Mouse (Mus musculus): Measurements from ENCODE around the gene Kcnh1. TPM values are rescaled to one million over a fixed set of nuclear protein-coding genes. Genes with fewer than 3 reads are reported as not detected.

Kcnh1 gene
- polyA plus RNA-seq, 1 experiment = 0.85 TPM

- Histone ChIP-seq H3K4me3 (ENCODE audit: extremely low read depth, insufficient read depth, insufficient read length) (no peak overlapping the region), H3K4me1 (ENCODE audit: control insufficient read depth, insufficient read depth, insufficient read length) (no peaks in the 10 kb centered on the region), H3K27ac (ENCODE audit: insufficient read depth, low read length) (no peak overlapping the region), H3K36me3 (ENCODE audit: control insufficient read depth, insufficient read depth, low read length) (no peaks in the 10 kb centered on the region), H3K27me3 (ENCODE audit: control insufficient read depth, insufficient read depth, low read length) (no peaks in the 10 kb centered on the region)
- TF ChIP-seq POLR2A (IDR thresholded peaks at IDR 0.05; ENCODE audit: low read depth, low read length) (no peak), CTCF (IDR thresholded peaks at IDR 0.05; ENCODE audit: extremely low read depth, insufficient read depth, insufficient read length, insufficient replicate concordance) (no peak)
- DNase-seq (ENCODE audit: low read depth in 1 of 2, low spot score in 2 of 2) = no peak
Measured at GRCm38 (mm10) chr1:192295902-192296301, 105.3 kb downstream of the Kcnh1 start.

GRCm38 (mm10) chr1:192297481-192298128 lies 107.0 kb downstream of the Kcnh1 start:
- Histone ChIP-seq H3K27ac (ENCODE audit: insufficient read depth, low read length) (no peak overlapping the region), H3K27me3 (ENCODE audit: control insufficient read depth, insufficient read depth, low read length) (no peaks in the 10 kb centered on the region), H3K4me3 (ENCODE audit: extremely low read depth, insufficient read depth, insufficient read length) (no peak overlapping the region), H3K4me1 (ENCODE audit: control insufficient read depth, insufficient read depth, insufficient read length) (no peaks in the 10 kb centered on the region), H3K36me3 (ENCODE audit: control insufficient read depth, insufficient read depth, low read length) (no peaks in the 10 kb centered on the region)
- no peak for DNase-seq (ENCODE audit: low read depth in 1 of 2, low spot score in 2 of 2)
- TF ChIP-seq CTCF (IDR thresholded peaks at IDR 0.05; ENCODE audit: extremely low read depth, insufficient read depth, insufficient read length, insufficient replicate concordance) (no peak), POLR2A (IDR thresholded peaks at IDR 0.05; ENCODE audit: low read depth, low read length) (no peak)
- 52% methylated on average over 5 of the region's 5 CpGs for WGBS

DNA sequence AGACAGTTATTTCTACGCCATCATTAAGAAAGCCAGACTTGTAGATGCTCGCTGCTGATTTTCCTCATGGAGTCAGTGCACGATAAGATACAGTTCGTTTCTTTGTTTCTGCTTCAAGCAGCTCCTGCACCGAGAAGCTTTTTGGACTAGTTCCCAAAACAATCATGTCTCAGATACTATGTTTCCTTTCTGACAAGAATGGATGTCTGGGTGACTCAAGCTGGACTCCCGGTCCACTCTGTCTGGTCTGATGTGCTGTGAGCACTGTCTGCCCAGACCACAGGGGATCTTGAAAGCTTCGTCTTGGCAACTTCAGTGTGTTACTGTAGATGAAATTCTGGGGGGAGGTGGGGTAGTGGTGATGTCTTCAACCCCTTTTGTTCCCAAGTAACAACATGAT lies 109.8 kb downstream of the Kcnh1 start:
- no peak for DNase-seq (ENCODE audit: low read depth in 1 of 2, low spot score in 2 of 2)
- WGBS = 86% methylated on average over 7 of the region's 7 CpGs
- Histone ChIP-seq H3K27me3 (ENCODE audit: control insufficient read depth, insufficient read depth, low read length) (no peaks in the 10 kb centered on the region), H3K4me1 (ENCODE audit: control insufficient read depth, insufficient read depth, insufficient read length) (no peaks in the 10 kb centered on the region), H3K4me3 (ENCODE audit: extremely low read depth, insufficient read depth, insufficient read length) (no peak overlapping the region), H3K27ac (ENCODE audit: insufficient read depth, low read length) (no peak overlapping the region), H3K36me3 (ENCODE audit: control insufficient read depth, insufficient read depth, low read length) (no peaks in the 10 kb centered on the region)
- TF ChIP-seq CTCF (IDR thresholded peaks at IDR 0.05; ENCODE audit: extremely low read depth, insufficient read depth, insufficient read length, insufficient replicate concordance) = no peak
- TF ChIP-seq POLR2A (IDR thresholded peaks at IDR 0.05; ENCODE audit: low read depth, low read length) = no peak

GRCm38 (mm10) chr1:192303615-192304014 lies 113.0 kb downstream of the Kcnh1 start:
- H3K36me3 ChIP-seq (ENCODE audit: control insufficient read depth, insufficient read depth, low read length) = no peaks in the 10 kb centered on the region
- no peak overlapping the region for H3K27ac ChIP-seq (ENCODE audit: insufficient read depth, low read length)
- DNase-seq (ENCODE audit: low read depth in 1 of 2, low spot score in 2 of 2) = no peak
- WGBS = 61% methylated on average over 2 of the region's 2 CpGs
- H3K27me3 ChIP-seq (ENCODE audit: control insufficient read depth, insufficient read depth, low read length) = no peaks in the 10 kb centered on the region
- TF ChIP-seq POLR2A (IDR thresholded peaks at IDR 0.05; ENCODE audit: low read depth, low read length) (no peak), CTCF (IDR thresholded peaks at IDR 0.05; ENCODE audit: extremely low read depth, insufficient read depth, insufficient read length, insufficient replicate concordance) (no peak)
- no peak overlapping the region for H3K4me3 ChIP-seq (ENCODE audit: extremely low read depth, insufficient read depth, insufficient read length)
- no peaks in the 10 kb centered on the region for H3K4me1 ChIP-seq (ENCODE audit: control insufficient read depth, insufficient read depth, insufficient read length)

DNA sequence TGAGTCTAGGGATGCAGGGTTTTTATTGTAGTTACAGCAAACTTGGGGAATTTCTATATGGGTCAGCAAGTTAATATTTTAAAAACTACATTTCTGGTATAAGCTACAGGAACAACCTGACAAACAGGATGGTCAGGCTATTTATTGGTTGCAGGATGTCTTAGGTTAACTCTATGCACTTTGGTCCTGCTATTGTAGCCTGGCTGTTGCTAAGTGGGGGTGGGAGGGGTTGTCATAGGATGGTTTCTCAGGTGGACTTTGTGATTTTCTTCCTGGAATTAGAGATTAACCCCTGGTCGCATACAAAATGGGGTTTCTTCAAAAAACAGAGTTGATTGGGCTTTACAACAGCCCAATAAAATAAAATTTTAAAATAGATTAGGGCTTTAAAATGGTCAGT lies 114.6 kb downstream of the Kcnh1 start:
- H3K27me3 ChIP-seq (ENCODE audit: control insufficient read depth, insufficient read depth, low read length) = no peaks in the 10 kb centered on the region
- H3K27ac ChIP-seq (ENCODE audit: insufficient read depth, low read length) = no peak overlapping the region
- H3K4me1 ChIP-seq (ENCODE audit: control insufficient read depth, insufficient read depth, insufficient read length) = no peaks in the 10 kb centered on the region
- no peak overlapping the region for H3K4me3 ChIP-seq (ENCODE audit: extremely low read depth, insufficient read depth, insufficient read length)
- WGBS = 92% methylated on average over 1 of the region's 1 CpGs
- DNase-seq (ENCODE audit: low read depth in 1 of 2, low spot score in 2 of 2) = no peak
- no peaks in the 10 kb centered on the region for H3K36me3 ChIP-seq (ENCODE audit: control insufficient read depth, insufficient read depth, low read length)
- TF ChIP-seq POLR2A (IDR thresholded peaks at IDR 0.05; ENCODE audit: low read depth, low read length) (no peak), CTCF (IDR thresholded peaks at IDR 0.05; ENCODE audit: extremely low read depth, insufficient read depth, insufficient read length, insufficient replicate concordance) (no peak)

- Histone ChIP-seq H3K27me3 (ENCODE audit: control insufficient read depth, insufficient read depth, low read length) (no peaks in the 10 kb centered on the region), H3K36me3 (ENCODE audit: control insufficient read depth, insufficient read depth, low read length) (no peaks in the 10 kb centered on the region), H3K4me3 (ENCODE audit: extremely low read depth, insufficient read depth, insufficient read length) (no peak overlapping the region), H3K4me1 (ENCODE audit: control insufficient read depth, insufficient read depth, insufficient read length) (no peaks in the 10 kb centered on the region), H3K27ac (ENCODE audit: insufficient read depth, low read length) (no peak overlapping the region)
- no peak for DNase-seq (ENCODE audit: low read depth in 1 of 2, low spot score in 2 of 2)
- TF ChIP-seq POLR2A (IDR thresholded peaks at IDR 0.05; ENCODE audit: low read depth, low read length) (no peak), CTCF (IDR thresholded peaks at IDR 0.05; ENCODE audit: extremely low read depth, insufficient read depth, insufficient read length, insufficient replicate concordance) (no peak)
Measured at GRCm38 (mm10) chr1:192307055-192307454, 116.5 kb downstream of the Kcnh1 start.

DNA sequence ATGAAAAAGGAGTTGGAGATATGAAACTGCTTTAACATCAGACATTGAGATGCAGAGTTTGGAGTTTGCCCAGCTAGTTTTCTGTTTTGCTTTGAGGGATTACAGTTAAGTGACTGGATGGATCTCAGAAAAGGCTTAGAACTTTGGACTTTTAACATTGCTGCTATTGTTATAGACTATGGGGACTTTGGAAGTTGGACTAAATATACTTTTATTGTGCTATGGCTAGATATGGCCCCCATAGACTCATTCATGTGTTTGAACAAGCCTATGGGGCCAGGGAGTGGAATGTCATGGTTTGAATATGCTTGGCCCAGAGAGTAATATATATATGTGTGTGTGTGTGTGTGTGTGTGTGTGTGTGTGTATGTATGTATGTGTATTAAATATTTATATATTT lies 120.7 kb downstream of the Kcnh1 start:
- Histone ChIP-seq H3K4me1 (ENCODE audit: control insufficient read depth, insufficient read depth, insufficient read length) (no peaks in the 10 kb centered on the region), H3K27ac (ENCODE audit: insufficient read depth, low read length) (no peak overlapping the region), H3K4me3 (ENCODE audit: extremely low read depth, insufficient read depth, insufficient read length) (no peak overlapping the region), H3K36me3 (ENCODE audit: control insufficient read depth, insufficient read depth, low read length) (no peaks in the 10 kb centered on the region), H3K27me3 (ENCODE audit: control insufficient read depth, insufficient read depth, low read length) (no peaks in the 10 kb centered on the region)
- no peak for TF ChIP-seq CTCF (IDR thresholded peaks at IDR 0.05; ENCODE audit: extremely low read depth, insufficient read depth, insufficient read length, insufficient replicate concordance)
- TF ChIP-seq POLR2A (IDR thresholded peaks at IDR 0.05; ENCODE audit: low read depth, low read length) = no peak
- DNase-seq (ENCODE audit: low read depth in 1 of 2, low spot score in 2 of 2) = no peak
